Mouse (Mus musculus) liver, embryonic 15.5 days (tissue): ENCODE measurements around the gene Plbd2. TPM values are rescaled to one million over a fixed set of nuclear protein-coding genes. Genes with fewer than 3 reads are reported as not detected.

ENCODE experiments used
- ATAC-seq: fragments of 200-750 bp; cut with Nextera tagmentation; 2 replicates; pipeline ENCODE4 v1.8.0; 2017; ENCODE audit warnings: moderate number of reproducible peaks, mild to moderate bottlenecking, moderate library complexity; ENCODE audit not compliant: insufficient read depth
- H3K27ac ChIP-seq: fragments of 300-500 bp; sonication (generic); replicated peaks from 2 replicates; pipeline ENCODE4 v1.5.1; 2015; ENCODE audit warnings: mild to moderate bottlenecking, inconsistent platforms
- H3K27me3 ChIP-seq: fragments of 300-500 bp; sonication (generic); 2 replicates; pipeline ENCODE4 v1.6.1; 2015; ENCODE audit warnings: mild to moderate bottlenecking, inconsistent platforms
- H3K36me3 ChIP-seq: fragments of 300-500 bp; sonication (generic); replicated peaks from 2 replicates; pipeline ENCODE4 v1.6.1; 2015; ENCODE audit warnings: moderate library complexity, mild to moderate bottlenecking, inconsistent platforms
- H3K4me1 ChIP-seq: fragments of 300-500 bp; sonication (generic); replicated peaks from 2 replicates; pipeline ENCODE4 v1.6.1; 2015; ENCODE audit warnings: inconsistent platforms
- H3K4me2 ChIP-seq: fragments of 300-500 bp; sonication (generic); 2 replicates; pipeline ENCODE4 v1.6.1; 2015; ENCODE audit warnings: moderate library complexity, mild to moderate bottlenecking, inconsistent platforms
- H3K4me3 ChIP-seq: fragments of 300-500 bp; sonication (generic); replicated peaks from 2 replicates; pipeline ENCODE4 v1.5.1; 2015; ENCODE audit warnings: mild to moderate bottlenecking, inconsistent platforms
- H3K9ac ChIP-seq: fragments of 300-500 bp; sonication (generic); 2 replicates; pipeline ENCODE4 v1.6.1; 2015; ENCODE audit warnings: moderate library complexity, mild to moderate bottlenecking, inconsistent platforms
- H3K9me3 ChIP-seq: fragments of 300-500 bp; sonication (generic); replicated peaks from 2 replicates; pipeline ENCODE4 v1.6.1; 2016; ENCODE audit warnings: inconsistent platforms
- WGBS: fragments of 180-500 bp; shearing (Covaris S2); methylation state at CpG from one replicate; pipeline ENCODE4 v1.1.7; 2015; ENCODE audit warnings: mixed read lengths; ENCODE audit not compliant: insufficient replicate concordance; 5-methylcytosine and 5-hydroxymethylcytosine counted together
- polyA plus RNA-seq: library from polyadenylated mRNA; unstranded; fragments of >200 nt; fragmentation: Nextera tagmentation; extraction: Ambion mirVana; gene quantifications from 2 replicates; pipeline ENCODE4 v1.2.1, GENCODE M21; 2015

Plbd2 gene
- polyA plus RNA-seq, 1 experiment from 2014 or later = 18.0 TPM

DNA sequence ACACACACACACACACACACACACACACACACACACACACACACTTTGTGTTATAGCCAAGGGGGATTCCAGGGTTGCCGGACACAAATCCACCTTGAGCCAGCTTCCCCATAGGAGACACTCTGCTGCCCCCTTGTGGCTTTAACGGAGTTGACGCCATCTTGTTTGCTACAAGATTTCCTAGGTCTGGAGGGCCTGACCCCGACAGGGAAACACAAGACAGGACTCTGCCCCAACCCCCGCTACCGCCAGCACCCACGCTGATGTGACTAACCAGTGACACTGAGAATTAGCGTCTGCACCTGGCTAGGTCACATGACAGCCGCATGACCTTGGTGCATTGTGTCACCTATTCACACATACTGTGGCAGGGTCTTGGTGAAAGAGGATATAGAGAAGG is 45.8 kb downstream of the Plbd2 start:
- no peaks in the 10 kb centered on the region for H3K36me3 ChIP-seq
- H3K4me2 ChIP-seq = no peak overlapping the region
- H3K4me1 ChIP-seq = no peaks in the 10 kb centered on the region
- peaks cover 76% of the 10 kb centered on the region for H3K27me3 ChIP-seq
- 8% methylated on average over 9 of the region's 9 CpGs for WGBS
- no peak overlapping the region for H3K4me3 ChIP-seq
- no peak for ATAC-seq
- no peaks in the 10 kb centered on the region for H3K9me3 ChIP-seq
- H3K9ac ChIP-seq = no peak overlapping the region
- H3K27ac ChIP-seq = no peak overlapping the region

- H3K4me2 ChIP-seq = no peak overlapping the region
- no peak overlapping the region for H3K27ac ChIP-seq
- ATAC-seq = no peak
- H3K27me3 ChIP-seq = peaks cover 73% of the 10 kb centered on the region
- H3K4me3 ChIP-seq = no peak overlapping the region
- H3K9ac ChIP-seq = no peak overlapping the region
- H3K4me1 ChIP-seq = no peaks in the 10 kb centered on the region
- 38% methylated on average over 7 of the region's 7 CpGs for WGBS
- H3K9me3 ChIP-seq = no peaks in the 10 kb centered on the region
- H3K36me3 ChIP-seq = no peaks in the 10 kb centered on the region
These were observed 46.4 kb downstream of the Plbd2 start for GRCm38 (mm10) chr5:120456841-120457554.

- Histone ChIP-seq H3K27ac (no peak overlapping the region), H3K9me3 (no peaks in the 10 kb centered on the region), H3K4me1 (no peaks in the 10 kb centered on the region), H3K4me3 (no peak overlapping the region), H3K9ac (no peak overlapping the region), H3K36me3 (no peaks in the 10 kb centered on the region), H3K4me2 (no peak overlapping the region), H3K27me3 (peaks cover 67% of the 10 kb centered on the region)
- no peak for ATAC-seq
- 0% methylated on average over 1 of the region's 1 CpGs for WGBS
These were observed 47.2 kb downstream of the Plbd2 start for GRCm38 (mm10) chr5:120456253-120456652.

- Histone ChIP-seq H3K9me3 (no peaks in the 10 kb centered on the region), H3K36me3 (no peaks in the 10 kb centered on the region), H3K4me1 (no peaks in the 10 kb centered on the region), H3K9ac (no peak overlapping the region), H3K27ac (no peak overlapping the region), H3K27me3 (peaks cover 60% of the 10 kb centered on the region), H3K4me2 (no peak overlapping the region), H3K4me3 (no peak overlapping the region)
- 44% methylated on average over 14 of the region's 14 CpGs for WGBS
- ATAC-seq = no peak
These were observed 48.6 kb downstream of the Plbd2 start for GRCm38 (mm10) chr5:120454756-120455337.

DNA sequence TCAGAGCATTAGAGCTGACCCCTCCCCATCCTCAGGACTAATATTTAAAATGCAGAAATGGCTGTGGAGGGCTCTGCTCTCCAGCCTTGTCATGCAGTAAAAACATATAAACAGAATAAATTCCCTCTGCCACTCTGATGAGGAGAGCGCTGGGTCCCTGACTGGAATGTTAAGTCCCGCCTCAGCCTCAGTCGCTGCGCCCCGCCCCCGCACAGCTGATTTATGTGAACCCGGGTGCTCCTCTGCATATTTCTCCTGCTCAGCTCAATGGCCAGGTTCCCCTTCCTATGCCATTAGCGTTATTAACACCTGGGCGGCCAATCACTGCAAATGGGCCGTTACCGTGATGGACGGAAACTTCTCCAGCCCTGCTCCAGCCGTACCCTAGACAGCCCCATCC is 56.1 kb downstream of the Plbd2 start:
- Histone ChIP-seq H3K4me2 (no peak overlapping the region), H3K4me1 (no peaks in the 10 kb centered on the region), H3K9ac (no peak overlapping the region), H3K9me3 (no peaks in the 10 kb centered on the region), H3K4me3 (no peak overlapping the region), H3K36me3 (no peaks in the 10 kb centered on the region), H3K27ac (no peak overlapping the region), H3K27me3 (peaks cover 63% of the 10 kb centered on the region)
- no peak for ATAC-seq
- 31% methylated on average over 13 of the region's 13 CpGs for WGBS

GRCm38 (mm10) chr5:120440733-120441132 is 62.7 kb downstream of the Plbd2 start:
- Histone ChIP-seq H3K27ac (no peak overlapping the region), H3K9ac (no peak overlapping the region), H3K9me3 (no peaks in the 10 kb centered on the region), H3K4me3 (peak overlapping the region; percentile 17; the same call in 1 of the 2 replicates), H3K4me1 (peaks cover 5% of the 10 kb centered on the region; the same call in 1 of the 2 replicates), H3K27me3 (peaks cover 96% of the 10 kb centered on the region), H3K4me2 (peak overlapping the region; percentile 29), H3K36me3 (no peaks in the 10 kb centered on the region)
- no peak for ATAC-seq
- WGBS = 6% methylated on average over 14 of the region's 14 CpGs

DNA sequence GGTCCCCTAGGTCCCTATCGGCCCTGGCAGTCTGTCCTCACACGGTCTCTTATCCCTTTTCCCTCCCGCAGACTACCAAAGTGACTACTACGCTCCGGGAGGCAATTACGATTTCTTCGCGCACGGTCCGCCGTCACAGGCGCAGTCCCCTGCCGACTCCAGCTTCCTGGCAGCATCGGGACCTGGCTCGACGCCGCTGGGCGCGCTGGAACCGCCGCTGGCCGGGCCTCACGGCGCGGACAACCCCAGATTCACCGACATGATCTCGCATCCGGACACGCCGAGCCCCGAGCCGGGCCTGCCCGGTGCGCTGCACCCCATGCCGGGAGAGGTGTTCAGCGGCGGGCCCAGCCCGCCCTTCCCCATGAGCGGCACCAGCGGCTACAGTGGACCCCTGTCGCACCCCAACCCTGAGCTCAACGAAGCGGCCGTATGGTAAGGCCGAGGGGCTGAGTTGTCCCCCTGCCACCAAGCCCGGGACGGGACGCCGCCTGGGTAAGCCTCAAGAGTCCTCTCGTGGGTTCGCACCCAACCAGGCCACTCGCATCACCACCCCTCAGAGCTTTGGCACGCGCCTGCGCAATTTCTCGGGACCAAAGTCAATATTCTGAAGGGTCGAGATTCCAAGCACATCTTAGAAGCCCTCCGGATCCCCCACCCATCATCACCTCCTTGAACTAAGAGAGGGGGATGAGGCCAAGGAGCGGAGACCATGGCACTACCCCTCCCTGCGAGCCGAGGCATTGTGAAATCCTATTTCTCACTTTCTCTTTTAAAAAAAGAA is 63.3 kb downstream of the Plbd2 start:
- no peak overlapping the region for H3K9ac ChIP-seq
- H3K9me3 ChIP-seq = no peaks in the 10 kb centered on the region
- ATAC-seq = no peak
- peaks cover 5% of the 10 kb centered on the region; the same call in 1 of the 2 replicates for H3K4me1 ChIP-seq
- H3K4me3 ChIP-seq = peak overlapping the region; percentile 17
- no peaks in the 10 kb centered on the region for H3K36me3 ChIP-seq
- 2% methylated on average over 61 of the region's 61 CpGs for WGBS
- no peak overlapping the region for H3K27ac ChIP-seq
- peaks cover 96% of the 10 kb centered on the region for H3K27me3 ChIP-seq
- H3K4me2 ChIP-seq = peak overlapping the region; percentile 29

DNA sequence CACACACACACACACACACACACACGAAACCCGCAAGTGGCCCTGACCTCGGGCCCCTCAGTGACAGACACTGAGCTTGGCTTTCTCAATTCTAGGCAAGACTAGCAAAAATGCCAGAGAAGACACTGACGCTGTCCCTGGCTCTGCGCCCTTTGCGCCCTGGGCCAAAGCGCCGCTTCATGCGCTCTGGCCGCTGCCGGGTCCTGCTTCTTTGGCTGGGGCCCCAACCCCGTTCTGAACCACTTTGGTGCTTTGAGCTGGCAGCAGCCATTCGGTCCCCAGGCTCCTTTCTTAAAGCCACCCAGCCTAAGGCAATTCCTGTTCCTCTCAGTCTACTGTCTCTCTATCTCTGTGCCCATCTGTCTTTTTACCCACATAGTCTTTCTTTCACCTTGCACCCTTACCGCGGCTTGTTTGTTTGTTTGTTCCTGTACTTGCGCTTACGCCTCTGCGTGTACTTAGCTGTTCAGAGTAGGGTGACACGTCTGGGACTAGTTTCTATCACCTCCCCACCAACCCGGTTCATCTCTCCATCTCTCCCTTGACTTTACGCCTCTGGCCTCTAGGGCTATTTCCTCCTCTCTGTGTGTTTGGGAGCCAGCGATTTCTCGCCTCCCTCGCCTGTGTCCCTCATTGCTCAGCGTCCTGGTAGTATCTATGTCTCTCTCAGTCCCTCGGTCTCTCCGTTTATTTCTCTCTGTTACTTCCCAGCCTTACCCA is 64.3 kb downstream of the Plbd2 start:
- WGBS = 2% methylated on average over 27 of the region's 27 CpGs
- H3K27ac ChIP-seq = no peak overlapping the region
- no peak overlapping the region for H3K4me3 ChIP-seq
- H3K27me3 ChIP-seq = peaks cover 96% of the 10 kb centered on the region
- H3K4me2 ChIP-seq = no peak overlapping the region
- no peak for ATAC-seq
- H3K4me1 ChIP-seq = peaks cover 5% of the 10 kb centered on the region; the same call in 1 of the 2 replicates
- no peaks in the 10 kb centered on the region for H3K36me3 ChIP-seq
- H3K9ac ChIP-seq = no peak overlapping the region
- no peaks in the 10 kb centered on the region for H3K9me3 ChIP-seq

- H3K4me2 ChIP-seq = no peak overlapping the region
- H3K4me1 ChIP-seq = peaks cover 5% of the 10 kb centered on the region; the same call in 1 of the 2 replicates
- H3K27me3 ChIP-seq = peaks cover 99% of the 10 kb centered on the region
- H3K9me3 ChIP-seq = no peaks in the 10 kb centered on the region
- ATAC-seq = no peak
- H3K36me3 ChIP-seq = no peaks in the 10 kb centered on the region
- H3K27ac ChIP-seq = no peak overlapping the region
- 1% methylated on average over 13 of the region's 13 CpGs for WGBS
- H3K4me3 ChIP-seq = no peak overlapping the region
- H3K9ac ChIP-seq = no peak overlapping the region
These were observed 65.0 kb downstream of the Plbd2 start for GRCm38 (mm10) chr5:120438469-120438868.

- Histone ChIP-seq H3K27me3 (peaks cover 99% of the 10 kb centered on the region), H3K4me2 (no peak overlapping the region), H3K4me1 (peaks cover 5% of the 10 kb centered on the region; the same call in 1 of the 2 replicates), H3K4me3 (no peak overlapping the region), H3K27ac (no peak overlapping the region), H3K36me3 (no peaks in the 10 kb centered on the region), H3K9me3 (no peaks in the 10 kb centered on the region), H3K9ac (no peak overlapping the region)
- no peak for ATAC-seq
- WGBS = under 1% methylated on average over 33 of the region's 33 CpGs
These were observed 65.4 kb downstream of the Plbd2 start for GRCm38 (mm10) chr5:120437986-120438385.

GRCm38 (mm10) chr5:120437539-120437938 is 65.9 kb downstream of the Plbd2 start:
- no peak for ATAC-seq
- Histone ChIP-seq H3K9ac (no peak overlapping the region), H3K4me3 (no peak overlapping the region), H3K4me2 (no peak overlapping the region), H3K27me3 (peaks cover 99% of the 10 kb centered on the region), H3K36me3 (no peaks in the 10 kb centered on the region), H3K4me1 (peaks cover 5% of the 10 kb centered on the region; the same call in 1 of the 2 replicates), H3K27ac (no peak overlapping the region), H3K9me3 (no peaks in the 10 kb centered on the region)
- 2% methylated on average over 17 of the region's 17 CpGs for WGBS
